Comparison of ENCODE assay signal across 8 mouse cellular contexts in the genomic region with DNA sequence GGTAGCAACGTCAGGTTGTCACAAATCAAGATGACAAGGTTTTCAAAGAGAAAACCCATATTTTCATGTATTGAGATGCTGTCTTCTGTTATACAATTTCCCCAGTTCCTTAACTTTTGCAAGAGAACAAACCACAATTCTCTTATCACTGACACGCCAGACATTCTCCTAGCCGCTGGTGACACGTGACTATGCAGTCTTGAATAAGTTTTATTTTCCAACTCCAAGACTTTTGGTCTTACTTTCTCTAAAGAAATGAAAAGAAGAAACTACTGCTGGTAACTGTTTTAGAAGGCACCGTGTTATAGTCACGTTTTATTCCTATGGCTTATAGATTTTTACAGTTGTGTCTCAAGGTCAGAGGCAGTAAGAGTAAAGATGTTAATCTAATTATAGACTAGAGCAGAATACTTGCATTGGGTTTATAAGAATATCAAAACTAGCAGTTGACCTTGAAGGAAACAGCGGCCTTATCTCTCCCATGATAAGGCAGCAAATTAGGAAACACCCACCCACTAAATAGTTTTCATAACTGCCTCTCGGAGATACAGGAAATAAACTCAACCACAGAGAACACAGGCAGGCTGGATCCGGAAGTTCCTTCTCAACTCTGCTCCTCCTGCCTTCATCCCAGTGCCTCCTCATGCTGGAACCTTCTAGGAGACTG. TPM values are rescaled to one million over a fixed set of nuclear protein-coding genes. Genes with fewer than 3 reads are reported as not detected.
DNase-seq lines count a peak whose midpoint lies in the region; ATAC-seq lines count a peak whose summit lies in the region.

No protein-coding gene starts in this region.

- no peak overlapping the region for H3K4me2 ChIP-seq in kidney, embryonic 16.5 days (replicated peaks; ENCODE audit: low read depth, low read length)
- H3K4me2 ChIP-seq in midbrain, embryonic 14.5 days (ENCODE audit: low read length) = no peak overlapping the region

- DNase-seq in kidney, adult 8-10 months = no peak
- peak; percentile 100 for DNase-seq in MEL-GATA-1-ER (ENCODE audit: extremely low read depth, low read depth)
- DNase-seq in frontal cortex, postnatal 36 days (ENCODE audit: low spot score in 2 of 2) = no peak
- DNase-seq in midbrain, embryonic 14.5 days = no peak
- no peak for DNase-seq in neural tube, embryonic 10.5 days (ENCODE audit: extremely low spot score, low spot score)

- no peak for ATAC-seq in kidney, embryonic 16.5 days (ENCODE audit: low FRiP score, low TSS enrichment)
- ATAC-seq in hematopoietic stem cell, adult 5-6 weeks (replicated peaks in 1 of 2; ENCODE audit: insufficient read depth in 1 of 2, low FRiP score in 2 of 2, low TSS enrichment in 1 of 2, low read depth in 1 of 2, poor library complexity in 2 of 2, severe bottlenecking in 2 of 2) = peak; percentile 37 to 72
- peak; percentile 64 for ATAC-seq in megakaryocyte progenitor cell, adult 5-6 weeks (replicated peaks; ENCODE audit: poor library complexity)
- no peak for ATAC-seq in midbrain, embryonic 14.5 days (ENCODE audit: low FRiP score, low TSS enrichment)

- 0 out of 2 replicates have a peak, but pooled peaks cover 2% of the 10 kb centered on the region for H3K36me3 ChIP-seq in kidney, embryonic 16.5 days (ENCODE audit: insufficient read depth, low read length)
- no peaks in the 10 kb centered on the region for H3K36me3 ChIP-seq in midbrain, embryonic 14.5 days (ENCODE audit: control insufficient read depth, insufficient read depth, low read length)

- H3K27me3 ChIP-seq in kidney, embryonic 16.5 days (ENCODE audit: insufficient read depth, low read length) = no peaks in the 10 kb centered on the region
- H3K27me3 ChIP-seq in midbrain, embryonic 14.5 days (ENCODE audit: control insufficient read depth, insufficient read depth, low read length) = no peaks in the 10 kb centered on the region

- no peaks in the 10 kb centered on the region for H3K9me3 ChIP-seq in kidney, embryonic 16.5 days (ENCODE audit: low read length)
- no peaks in the 10 kb centered on the region for H3K9me3 ChIP-seq in midbrain, embryonic 14.5 days (ENCODE audit: control insufficient read depth, low read length)

- H3K4me1 ChIP-seq in kidney, embryonic 16.5 days (ENCODE audit: insufficient read depth, low read length) = no peaks in the 10 kb centered on the region
- no peaks in the 10 kb centered on the region for H3K4me1 ChIP-seq in midbrain, embryonic 14.5 days (ENCODE audit: control insufficient read depth, insufficient read depth, low read length)

- no peak overlapping the region for H3K4me3 ChIP-seq in kidney, embryonic 16.5 days (ENCODE audit: low read length)
- no peak overlapping the region for H3K4me3 ChIP-seq in midbrain, embryonic 14.5 days (replicated peaks; ENCODE audit: low read depth, low read length)

- 0 out of 2 replicates have a peak overlapping the region, but pooled peaks have one; percentile 13 for H3K27ac ChIP-seq in kidney, embryonic 16.5 days (ENCODE audit: low read length)
- no peak overlapping the region for H3K27ac ChIP-seq in midbrain, embryonic 14.5 days (replicated peaks; ENCODE audit: low read depth, low read length)

- WGBS in kidney, embryonic 16.5 days = 73% methylated on average over 9 of the region's 9 CpGs
- 93% methylated on average over 9 of the region's 9 CpGs for WGBS in midbrain, embryonic 14.5 days

- H3K9ac ChIP-seq in kidney, embryonic 16.5 days (replicated peaks; ENCODE audit: low read length) = no peak overlapping the region
- H3K9ac ChIP-seq in midbrain, embryonic 14.5 days (replicated peaks; ENCODE audit: low read length) = no peak overlapping the region

RNA-seq across cellular contexts. Expression of a gene that starts 12.4 kb away (rescaled TPM):
- 9.3 and 10.1 TPM in 2 replicates for polyA plus RNA-seq in kidney, embryonic 16.5 days (2015; fragmentation: Nextera tagmentation; extraction: Ambion mirVana)
- total RNA-seq in hematopoietic stem cell, adult 5-6 weeks (2017) = 442 and 504 TPM in 2 replicates
- 79.2 and 99.7 TPM in 2 replicates for total RNA-seq in megakaryocyte progenitor cell, adult 5-6 weeks (2015)
- total RNA-seq in megakaryocyte progenitor cell, adult 5-6 weeks (2017) = 129 and 154 TPM in 2 replicates
- polyA plus RNA-seq in midbrain, embryonic 14.5 days (2014; fragmentation: Nextera tagmentation; extraction: Ambion mirVana) = 1.0 and 1.2 TPM in 2 replicates

RNA-seq across cellular contexts. Expression of a gene that starts 50.6 kb away (rescaled TPM):
- polyA plus RNA-seq in kidney, embryonic 16.5 days (2015; fragmentation: Nextera tagmentation; extraction: Ambion mirVana) = 118 and 125 TPM in 2 replicates
- total RNA-seq in hematopoietic stem cell, adult 5-6 weeks (2017) = 85.1 and 90.1 TPM in 2 replicates
- 61.3 and 77.5 TPM in 2 replicates for total RNA-seq in megakaryocyte progenitor cell, adult 5-6 weeks (2015)
- 66.2 and 76.7 TPM in 2 replicates for total RNA-seq in megakaryocyte progenitor cell, adult 5-6 weeks (2017)
- 130 and 139 TPM in 2 replicates for polyA plus RNA-seq in midbrain, embryonic 14.5 days (2014; fragmentation: Nextera tagmentation; extraction: Ambion mirVana)

Comparison
In these comparisons a context has a peak if more than half of its experiments do, and no peak if none do; other contexts are left out.
1. ATAC-seq: peak in hematopoietic stem cell, adult 5-6 weeks (2 of 2) and megakaryocyte progenitor cell, adult 5-6 weeks (single experiment); none in kidney, embryonic 16.5 days (single experiment) and midbrain, embryonic 14.5 days (single experiment).